Mouse (Mus musculus): Measurements from ENCODE around the gene Defb21. TPM values are rescaled to one million over a fixed set of nuclear protein-coding genes. Genes with fewer than 3 reads are reported as not detected.

The Defb21 gene
- total and polyA plus RNA-seq, 2 experiments from 2014 or later = not detected

- no peaks in the 10 kb centered on the region for H3K9me3 ChIP-seq (ENCODE audit: low read length)
- H3K9ac ChIP-seq (replicated peaks; ENCODE audit: low read length, poor library complexity, severe bottlenecking) = no peak within 1 kb of the TSS
- ATAC-seq (ENCODE audit: low FRiP score) (no peak), DNase-seq (ENCODE audit: low spot score) (no peak)
- TF ChIP-seq CTCF (IDR thresholded peaks at IDR 0.05) = no peak
- no peaks in the 10 kb centered on the region for H3K4me1 ChIP-seq (ENCODE audit: insufficient read depth, low read length)
- no peaks in the 10 kb centered on the region for H3K36me3 ChIP-seq (ENCODE audit: insufficient read depth, low read length)
- H3K27ac ChIP-seq (ENCODE audit: low read depth, low read length) = no peak within 1 kb of the TSS
- 66% methylated on average over 7 of the region's 7 CpGs for WGBS
- H3K4me2 ChIP-seq (ENCODE audit: low read depth, low read length, poor library complexity, severe bottlenecking) = no peak within 1 kb of the TSS
- no peak within 1 kb of the TSS for H3K4me3 ChIP-seq (ENCODE audit: low read depth, low read length)
- no peaks in the 10 kb centered on the region for H3K27me3 ChIP-seq (ENCODE audit: insufficient read depth, low read length)
Observed at GRCm38 (mm10) chr2:152599299-152599698, 26.8 kb downstream of the Defb21 start, which contains the start of gene Defb45. TSS of gene Defb45 (minus strand) at chr2:152599399.

GRCm38 (mm10) chr2:152600076-152600475, 27.5 kb downstream of the Defb21 start:
- WGBS = 83% methylated on average over 6 of the region's 6 CpGs
- Histone ChIP-seq H3K27me3 (ENCODE audit: insufficient read depth, low read length) (no peaks in the 10 kb centered on the region), H3K36me3 (ENCODE audit: insufficient read depth, low read length) (no peaks in the 10 kb centered on the region), H3K4me2 (ENCODE audit: low read depth, low read length, poor library complexity, severe bottlenecking) (no peak overlapping the region), H3K4me3 (ENCODE audit: low read depth, low read length) (no peak overlapping the region), H3K4me1 (ENCODE audit: insufficient read depth, low read length) (no peaks in the 10 kb centered on the region), H3K9me3 (ENCODE audit: low read length) (no peaks in the 10 kb centered on the region), H3K27ac (ENCODE audit: low read depth, low read length) (no peak overlapping the region), H3K9ac (replicated peaks; ENCODE audit: low read length, poor library complexity, severe bottlenecking) (no peak overlapping the region)
- DNase-seq (ENCODE audit: low spot score) (no peak), ATAC-seq (ENCODE audit: low FRiP score) (no peak)
- no peak for TF ChIP-seq CTCF (IDR thresholded peaks at IDR 0.05)

GRCm38 (mm10) chr2:152601275-152601960, 28.9 kb downstream of the Defb21 start:
- no peaks in the 10 kb centered on the region for H3K4me1 ChIP-seq (ENCODE audit: insufficient read depth, low read length)
- DNase-seq (ENCODE audit: low spot score) = no peak
- H3K27me3 ChIP-seq (ENCODE audit: insufficient read depth, low read length) = no peaks in the 10 kb centered on the region
- WGBS = 80% methylated on average over 4 of the region's 4 CpGs
- ATAC-seq (ENCODE audit: low FRiP score) = no peak
- H3K4me3 ChIP-seq (ENCODE audit: low read depth, low read length) = no peak overlapping the region
- peak; percentile 43; the same call in 1 of the 2 replicates for TF ChIP-seq CTCF (IDR thresholded peaks at IDR 0.05)
- no peak overlapping the region for H3K9ac ChIP-seq (replicated peaks; ENCODE audit: low read length, poor library complexity, severe bottlenecking)
- no peak overlapping the region for H3K27ac ChIP-seq (ENCODE audit: low read depth, low read length)
- no peaks in the 10 kb centered on the region for H3K9me3 ChIP-seq (ENCODE audit: low read length)
- H3K4me2 ChIP-seq (ENCODE audit: low read depth, low read length, poor library complexity, severe bottlenecking) = no peak overlapping the region
- no peaks in the 10 kb centered on the region for H3K36me3 ChIP-seq (ENCODE audit: insufficient read depth, low read length)

- Histone ChIP-seq H3K27me3 (ENCODE audit: insufficient read depth, low read length) (no peaks in the 10 kb centered on the region), H3K9ac (replicated peaks; ENCODE audit: low read length, poor library complexity, severe bottlenecking) (no peak within 1 kb of the TSS), H3K4me2 (ENCODE audit: low read depth, low read length, poor library complexity, severe bottlenecking) (no peak within 1 kb of the TSS), H3K36me3 (ENCODE audit: insufficient read depth, low read length) (no peaks in the 10 kb centered on the region), H3K9me3 (ENCODE audit: low read length) (no peaks in the 10 kb centered on the region), H3K27ac (ENCODE audit: low read depth, low read length) (no peak within 1 kb of the TSS), H3K4me3 (ENCODE audit: low read depth, low read length) (no peak within 1 kb of the TSS), H3K4me1 (ENCODE audit: insufficient read depth, low read length) (no peaks in the 10 kb centered on the region)
- 83% methylated on average over 15 of the region's 15 CpGs for WGBS
- TF ChIP-seq CTCF (IDR thresholded peaks at IDR 0.05) = peak; percentile 53
- no peak for ATAC-seq (ENCODE audit: low FRiP score)
- DNase-seq (ENCODE audit: low spot score) = peak; percentile 8
Observed at GRCm38 (mm10) chr2:152604057-152604456, 31.5 kb downstream of the Defb21 start, which contains the start of gene Defb36. TSS of gene Defb36 (plus strand) at chr2:152604327.

- Histone ChIP-seq H3K9me3 (ENCODE audit: low read length) (no peaks in the 10 kb centered on the region), H3K4me2 (ENCODE audit: low read depth, low read length, poor library complexity, severe bottlenecking) (no peak overlapping the region), H3K4me3 (ENCODE audit: low read depth, low read length) (no peak overlapping the region), H3K36me3 (ENCODE audit: insufficient read depth, low read length) (no peaks in the 10 kb centered on the region), H3K4me1 (ENCODE audit: insufficient read depth, low read length) (no peaks in the 10 kb centered on the region), H3K9ac (replicated peaks; ENCODE audit: low read length, poor library complexity, severe bottlenecking) (no peak overlapping the region), H3K27me3 (ENCODE audit: insufficient read depth, low read length) (no peaks in the 10 kb centered on the region), H3K27ac (ENCODE audit: low read depth, low read length) (no peak overlapping the region)
- TF ChIP-seq CTCF (IDR thresholded peaks at IDR 0.05) = no peak
- ATAC-seq (ENCODE audit: low FRiP score) (no peak), DNase-seq (ENCODE audit: low spot score) (no peak)
- 69% methylated on average over 6 of the region's 6 CpGs for WGBS
Observed at GRCm38 (mm10) chr2:152607746-152608145, 35.2 kb downstream of the Defb21 start.

- H3K4me2 ChIP-seq (ENCODE audit: low read depth, low read length, poor library complexity, severe bottlenecking) = no peak overlapping the region
- WGBS = 88% methylated on average over 1 of the region's 1 CpGs
- no peaks in the 10 kb centered on the region for H3K4me1 ChIP-seq (ENCODE audit: insufficient read depth, low read length)
- H3K9ac ChIP-seq (replicated peaks; ENCODE audit: low read length, poor library complexity, severe bottlenecking) = no peak overlapping the region
- no peak for DNase-seq (ENCODE audit: low spot score)
- H3K36me3 ChIP-seq (ENCODE audit: insufficient read depth, low read length) = no peaks in the 10 kb centered on the region
- 0 out of 2 replicates have a peak, but pooled peaks have one; percentile 8 for TF ChIP-seq CTCF (IDR thresholded peaks at IDR 0.05)
- H3K27ac ChIP-seq (ENCODE audit: low read depth, low read length) = no peak overlapping the region
- H3K4me3 ChIP-seq (ENCODE audit: low read depth, low read length) = no peak overlapping the region
- H3K27me3 ChIP-seq (ENCODE audit: insufficient read depth, low read length) = no peaks in the 10 kb centered on the region
- no peaks in the 10 kb centered on the region for H3K9me3 ChIP-seq (ENCODE audit: low read length)
- ATAC-seq (ENCODE audit: low FRiP score) = no peak
Observed at GRCm38 (mm10) chr2:152608719-152609118, 36.2 kb downstream of the Defb21 start.

Data from midbrain, postnatal 0 days (tissue).